In genomic region chr2:35407878-35408277, GRCm38 (mm10) we compare ENCODE assay signal across 21 mouse cellular contexts. TPM values are rescaled to one million over a fixed set of nuclear protein-coding genes. Genes with fewer than 3 reads are reported as not detected.
"Had no signal": no experiment of that assay in that cellular context is flagged by ENCODE, and none has a peak within 500 bp of the region (broad histone marks: within the 10 kb centered on the region; RNA-seq: fewer than 3 reads in every experiment).

No protein-coding gene starts in this region.

- ATAC-seq: midbrain, embryonic 15.5 days had no signal

- H3K36me3 ChIP-seq: limb, embryonic 12.5 days; midbrain, embryonic 15.5 days; stomach, embryonic 15.5 days had no signal

- H3K27me3 ChIP-seq: limb, embryonic 12.5 days; liver, embryonic 13.5 days; lung, embryonic 15.5 days; midbrain, embryonic 15.5 days; stomach, embryonic 15.5 days had no signal

- H3K9ac ChIP-seq: limb, embryonic 12.5 days; liver, embryonic 13.5 days; liver, postnatal 0 days; lung, embryonic 15.5 days; midbrain, embryonic 15.5 days; stomach, embryonic 15.5 days had no signal

- H3K4me3 ChIP-seq: layer of hippocampus, adult 2 months; limb, embryonic 12.5 days; liver, embryonic 13.5 days; lung, embryonic 15.5 days; midbrain, embryonic 15.5 days; stomach, embryonic 15.5 days had no signal

- H3K4me1 ChIP-seq: limb, embryonic 12.5 days; midbrain, embryonic 15.5 days had no signal

- H3K4me2 ChIP-seq: limb, embryonic 12.5 days; liver, embryonic 13.5 days; lung, embryonic 15.5 days; midbrain, embryonic 11.5 days; midbrain, embryonic 15.5 days; stomach, embryonic 15.5 days had no signal

- H3K27ac ChIP-seq: kidney, postnatal 0 days; layer of hippocampus, adult 2 months; limb, embryonic 12.5 days; liver, embryonic 13.5 days; lung, embryonic 15.5 days; midbrain, embryonic 15.5 days; stomach, embryonic 15.5 days had no signal

- H3K9me3 ChIP-seq: limb, embryonic 12.5 days; liver, embryonic 13.5 days; lung, embryonic 15.5 days; midbrain, embryonic 15.5 days; stomach, embryonic 15.5 days had no signal

- DNase-seq: liver; liver, embryonic 13.5 days; liver, postnatal 0 days; lung, postnatal 14 days; right cerebral cortex, postnatal 14 days; thymus, adult 2 months; thymus, postnatal 25 days had no signal

RNA-seq across cellular contexts. Expression of gene 4930402F06Rik, which starts 10.9 kb away (rescaled TPM):
- total RNA-seq: layer of hippocampus, adult 2 months; layer of hippocampus, postnatal 10 days; left cerebral cortex, postnatal 36 days; megakaryocyte progenitor cell, adult 5-6 weeks; monocyte, adult 5-6 weeks had no signal
- polyA plus RNA-seq: kidney, postnatal 0 days; limb, embryonic 12.5 days; liver, embryonic 13.5 days; liver, postnatal 0 days; lung, embryonic 15.5 days; midbrain, embryonic 11.5 days; midbrain, embryonic 15.5 days; neural tube, embryonic 14.5 days; spleen, adult 2 months; stomach, embryonic 15.5 days; thymus, adult 2 months; urinary bladder, adult 2 months had no signal

RNA-seq across cellular contexts. Expression of gene 4930568D16Rik, which starts 40.3 kb away (rescaled TPM):
- total RNA-seq: layer of hippocampus, adult 2 months; layer of hippocampus, postnatal 10 days; left cerebral cortex, postnatal 36 days; megakaryocyte progenitor cell, adult 5-6 weeks; monocyte, adult 5-6 weeks had no signal
- polyA plus RNA-seq: kidney, postnatal 0 days; limb, embryonic 12.5 days; liver, embryonic 13.5 days; liver, postnatal 0 days; lung, embryonic 15.5 days; midbrain, embryonic 11.5 days; midbrain, embryonic 15.5 days; neural tube, embryonic 14.5 days; spleen, adult 2 months; stomach, embryonic 15.5 days; thymus, adult 2 months; urinary bladder, adult 2 months had no signal
